21 mouse cellular contexts compared by ENCODE assay signal in the genomic region with DNA sequence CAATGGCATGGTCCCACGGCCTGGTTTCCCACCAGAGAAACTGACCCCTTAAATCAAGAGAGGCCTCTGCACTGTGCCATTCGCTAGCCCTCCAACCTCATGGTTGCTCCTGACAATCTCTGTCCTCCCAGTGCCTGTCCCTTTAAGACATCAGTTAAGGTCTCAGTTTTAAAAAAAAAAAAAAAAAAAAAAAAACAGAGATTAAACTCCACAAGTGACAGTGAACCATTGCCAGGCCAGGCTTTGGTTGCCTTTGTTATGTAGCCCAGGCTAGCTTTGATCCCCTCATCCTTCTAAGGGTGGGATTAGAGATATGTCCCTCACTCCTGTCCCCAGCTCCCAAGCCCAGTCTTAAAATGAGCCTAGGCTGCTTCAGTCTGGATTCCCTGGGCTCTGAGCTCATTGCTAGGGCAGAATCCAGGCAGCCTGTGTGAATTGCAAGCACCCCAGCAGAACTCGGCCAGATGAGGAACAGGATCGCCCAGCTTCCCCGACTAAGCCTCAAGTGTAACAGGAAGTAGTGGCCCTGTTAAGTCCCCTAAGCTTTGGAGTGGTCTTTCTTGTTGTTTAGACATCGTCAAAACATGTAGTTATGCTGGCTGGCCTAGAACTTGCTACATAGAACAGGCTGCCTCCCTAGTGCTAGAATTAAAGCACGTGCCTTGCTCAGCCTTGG. TPM values are rescaled to one million over a fixed set of nuclear protein-coding genes. Genes with fewer than 3 reads are reported as not detected.
DNase-seq lines count a peak whose midpoint lies in the region; ATAC-seq and TF ChIP-seq lines count a peak whose summit lies in the region.
"Had no signal": no experiment of that assay in that cellular context is flagged by ENCODE, and none has a peak within 500 bp of the region (broad histone marks: within the 10 kb centered on the region; RNA-seq: fewer than 3 reads in every experiment).

No protein-coding gene starts in this region.

- H3K27me3 ChIP-seq in heart, embryonic 12.5 days (replicated peaks) = no peaks in the 10 kb centered on the region
- no peaks in the 10 kb centered on the region for H3K27me3 ChIP-seq in kidney, embryonic 16.5 days (ENCODE audit: insufficient read depth, low read length)

- H3K4me3 ChIP-seq in heart, embryonic 12.5 days = no peak overlapping the region
- no peak overlapping the region for H3K4me3 ChIP-seq in ES-E14 (ENCODE audit: insufficient read depth in 1 of 2, low read depth in 1 of 2, low read length in 2 of 2, poor library complexity in 1 of 2, severe bottlenecking in 1 of 2)
- no peak overlapping the region for H3K4me3 ChIP-seq in bone marrow macrophage, adult 2 months (ENCODE audit: insufficient read depth, low read length)
- H3K4me3 ChIP-seq in kidney, embryonic 16.5 days (ENCODE audit: low read length) = no peak overlapping the region
- H3K4me3 ChIP-seq: hindbrain, embryonic 12.5 days; liver, embryonic 12.5 days; midbrain, embryonic 12.5 days had no signal

- no peak overlapping the region for H3K9ac ChIP-seq in heart, embryonic 12.5 days
- H3K9ac ChIP-seq in ES-E14 (ENCODE audit: insufficient read depth, low read depth, low read length, poor library complexity, severe bottlenecking) = no peak overlapping the region
- H3K9ac ChIP-seq in kidney, embryonic 16.5 days (replicated peaks; ENCODE audit: low read length) = no peak overlapping the region
- H3K9ac ChIP-seq: hindbrain, embryonic 12.5 days; liver, embryonic 12.5 days; midbrain, embryonic 12.5 days had no signal

- H3K4me2 ChIP-seq in heart, embryonic 12.5 days = no peak overlapping the region
- no peak overlapping the region for H3K4me2 ChIP-seq in kidney, embryonic 16.5 days (replicated peaks; ENCODE audit: low read depth, low read length)

- peak overlapping the region; percentile 88 for H3K27ac ChIP-seq in heart, embryonic 12.5 days (ENCODE audit: poor library complexity, severe bottlenecking)
- no peak overlapping the region for H3K27ac ChIP-seq in ES-E14 (ENCODE audit: insufficient read depth, low read depth, low read length, poor library complexity, severe bottlenecking)
- peak overlapping the region; percentile 39; the same call in 1 of the 2 replicates for H3K27ac ChIP-seq in bone marrow macrophage, adult 2 months (ENCODE audit: insufficient read depth, low read depth, low read length)
- H3K27ac ChIP-seq in kidney, embryonic 16.5 days (ENCODE audit: low read length) = no peak overlapping the region
- H3K27ac ChIP-seq: hindbrain, embryonic 12.5 days; limb, embryonic 13.5 days; liver, embryonic 12.5 days; midbrain, embryonic 12.5 days had no signal

- in situ Hi-C loops in ES-E14 (cut with MboI; ENCODE audit: low sequenced_read_pairs in 2 of 2, unreplicated experiment in 2 of 2) = no loop called here

- no peak for TF ChIP-seq CTCF in bone marrow macrophage, adult 2 months (IDR thresholded peaks at IDR 0.05; ENCODE audit: low read depth, low read length)

- DNase-seq in heart, adult 9 months (ENCODE audit: low spot score in 2 of 2) = no peak
- DNase-seq in ES-E14 (ENCODE audit: low read depth, low spot score) = no peak
- no peak for DNase-seq in kidney, postnatal 4 days
- DNase-seq: adrenal gland, postnatal 14 days; B cell, adult 2 months; cerebellum, adult 8-10 months; layer of hippocampus, adult 9-11 months; lung, adult 18-20 months; lung, postnatal 10 days; thymus, postnatal 14 days had no signal

- TF ChIP-seq POLR2A in bone marrow macrophage, adult 2 months (IDR thresholded peaks at IDR 0.05; ENCODE audit: borderline replicate concordance, low read depth, low read length) = no peak

- WGBS in heart, embryonic 12.5 days = 62% methylated on average over 7 of the region's 7 CpGs
- WGBS in kidney, embryonic 16.5 days = 80% methylated on average over 7 of the region's 7 CpGs

- H3K36me3 ChIP-seq in heart, embryonic 12.5 days = no peaks in the 10 kb centered on the region
- no peaks in the 10 kb centered on the region for H3K36me3 ChIP-seq in ES-E14 (ENCODE audit: control insufficient read depth, insufficient read depth, low read length, poor library complexity, severe bottlenecking)
- H3K36me3 ChIP-seq in kidney, embryonic 16.5 days (ENCODE audit: insufficient read depth, low read length) = no peaks in the 10 kb centered on the region
- H3K36me3 ChIP-seq: hindbrain, embryonic 12.5 days; limb, embryonic 13.5 days; liver, embryonic 12.5 days; midbrain, embryonic 12.5 days had no signal

- peaks cover 32% of the 10 kb centered on the region for H3K4me1 ChIP-seq in heart, embryonic 12.5 days (replicated peaks)
- H3K4me1 ChIP-seq in ES-E14 (ENCODE audit: control insufficient read depth in 2 of 2, insufficient read depth in 2 of 2, low read length in 2 of 2, poor library complexity in 1 of 2) = peaks cover 0 to 8% of the 10 kb centered on the region in 2 experiments; a peak in 1 of 4 replicates
- H3K4me1 ChIP-seq in bone marrow macrophage, adult 2 months (ENCODE audit: control insufficient read depth, insufficient read depth, low read length) = peaks cover 23% of the 10 kb centered on the region
- H3K4me1 ChIP-seq in kidney, embryonic 16.5 days (ENCODE audit: insufficient read depth, low read length) = no peaks in the 10 kb centered on the region
- H3K4me1 ChIP-seq: liver, embryonic 12.5 days had no signal

- H3K9me3 ChIP-seq in heart, embryonic 12.5 days (replicated peaks) = 0 out of 2 replicates have a peak, but pooled peaks cover 3% of the 10 kb centered on the region
- no peaks in the 10 kb centered on the region for H3K9me3 ChIP-seq in ES-E14 (ENCODE audit: control insufficient read depth, insufficient read depth, low read depth, low read length)
- H3K9me3 ChIP-seq in kidney, embryonic 16.5 days (ENCODE audit: low read length) = peaks cover 3% of the 10 kb centered on the region; the same call in 1 of the 2 replicates
- H3K9me3 ChIP-seq: liver, embryonic 12.5 days had no signal

- ATAC-seq in heart, embryonic 12.5 days (ENCODE audit: insufficient number of reproducible peaks, low FRiP score) = no peak
- ATAC-seq in megakaryocyte progenitor cell, adult 5-6 weeks (replicated peaks; ENCODE audit: poor library complexity) = peak; percentile 54
- no peak for ATAC-seq in kidney, embryonic 16.5 days (ENCODE audit: low FRiP score, low TSS enrichment)
- ATAC-seq: forebrain, embryonic 16.5 days; intestine, postnatal 0 days; liver, embryonic 12.5 days had no signal

TF ChIP-seq in ES-E14, 5 proteins besides CTCF, POLR2A, EP300 and RAD21:
- TF ChIP-seq ZNF384 (IDR thresholded peaks at IDR 0.05; ENCODE audit: low read depth, low read length) (peak; percentile 69; the same call in 1 of the 2 replicates), MAFK (IDR thresholded peaks at IDR 0.05; ENCODE audit: insufficient read depth, low read depth, low read length) (no peak)

RNA-seq across cellular contexts. Expression of gene Mdfi, which starts 16.3 kb away (rescaled TPM):
- polyA plus RNA-seq in heart, embryonic 12.5 days (2016; fragmentation: Nextera tagmentation; extraction: Ambion mirVana) = 11.1 and 11.2 TPM in 2 replicates
- total RNA-seq in ES-E14 (2012; rRNA removed) = 15.6 and 25.0 TPM in 2 replicates
- polyA plus RNA-seq in bone marrow macrophage, adult 2 months (2012; ENCODE audit: insufficient read depth, insufficient read length, missing spikeins) = not detected in 2 replicates
- total RNA-seq in megakaryocyte progenitor cell, adult 5-6 weeks (2015) = 2.9 and 4.1 TPM in 2 replicates
- 1.5 and 3.8 TPM in 2 replicates for total RNA-seq in megakaryocyte progenitor cell, adult 5-6 weeks (2017)
- polyA plus RNA-seq in kidney, embryonic 16.5 days (2015; fragmentation: Nextera tagmentation; extraction: Ambion mirVana) = 13.9 and 14.0 TPM in 2 replicates
- total RNA-seq: neutrophil, adult 5-6 weeks had no signal

Comparison
In these comparisons a context has a peak if more than half of its experiments do, and no peak if none do; other contexts are left out.
1. H3K27ac ChIP-seq: peak in heart, embryonic 12.5 days (single experiment) and bone marrow macrophage, adult 2 months (single experiment); none in ES-E14 (single experiment) and kidney, embryonic 16.5 days (single experiment).